Mouse (Mus musculus): ENCODE measurements around the gene Metap1.

DNA sequence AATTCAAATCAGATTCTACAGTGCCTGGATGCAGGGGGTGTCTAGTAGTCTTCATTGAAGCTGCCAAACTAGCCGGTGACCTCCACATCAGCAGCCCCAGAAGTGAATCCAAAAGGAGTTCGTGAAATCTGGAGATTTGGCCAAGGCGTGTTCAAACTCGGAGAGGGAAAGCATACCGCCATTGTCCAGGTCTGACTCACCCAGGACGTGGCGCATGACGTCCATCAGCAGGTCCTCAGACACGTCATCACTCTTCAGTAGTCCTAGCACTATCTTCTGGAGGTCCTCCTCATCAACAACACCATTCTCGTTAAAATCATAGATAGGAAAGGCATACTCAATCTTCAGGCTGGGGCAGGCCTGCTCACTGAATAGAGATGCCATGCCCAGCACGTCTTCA lies 14.4 kb upstream of the Metap1 start:
- no peak for TF ChIP-seq CTCF (conservative IDR thresholded peaks at IDR 0.05; ENCODE audit: low read length)
- no peak for TF ChIP-seq POU5F1 (IDR thresholded peaks at IDR 0.05; ENCODE audit: borderline replicate concordance, low read length)

Data from E14TG2a.4 (cell line).